Mouse (Mus musculus) MEL (cell line): ENCODE measurements around the gene 1700018F24Rik.

Experiments
- CTCF ChIP-seq, 3 experiments: IDR thresholded peaks in 2 of 3; conservative IDR thresholded peaks in 1 of 3; 2 replicates each; pipeline ENCODE4 v1.5.1; 2011 to 2012; ENCODE audit warnings: low read length in 3 of 3, low read depth in 2 of 3, mild to moderate bottlenecking in 2 of 3, improper control_type of control experiment in 1 of 3, inconsistent platforms in 1 of 3, mixed read lengths in 1 of 3, moderate library complexity in 1 of 3; ENCODE audit not compliant: control insufficient read depth in 1 of 3, insufficient read depth in 1 of 3, poor library complexity in 1 of 3, severe bottlenecking in 1 of 3
- POLR2AphosphoS5 ChIP-seq: IDR thresholded peaks from 2 replicates; pipeline ENCODE4 v1.6.1; 2012; ENCODE audit warnings: low read depth, borderline replicate concordance, mild to moderate bottlenecking, inconsistent platforms, low read length, moderate library complexity, mixed read lengths
- TCF12 ChIP-seq: IDR thresholded peaks from 2 replicates; pipeline ENCODE4 v1.6.1; 2014; ENCODE audit warnings: low read depth, mild to moderate bottlenecking, inconsistent platforms, low read length, improper control_type of control experiment, moderate library complexity

DNA sequence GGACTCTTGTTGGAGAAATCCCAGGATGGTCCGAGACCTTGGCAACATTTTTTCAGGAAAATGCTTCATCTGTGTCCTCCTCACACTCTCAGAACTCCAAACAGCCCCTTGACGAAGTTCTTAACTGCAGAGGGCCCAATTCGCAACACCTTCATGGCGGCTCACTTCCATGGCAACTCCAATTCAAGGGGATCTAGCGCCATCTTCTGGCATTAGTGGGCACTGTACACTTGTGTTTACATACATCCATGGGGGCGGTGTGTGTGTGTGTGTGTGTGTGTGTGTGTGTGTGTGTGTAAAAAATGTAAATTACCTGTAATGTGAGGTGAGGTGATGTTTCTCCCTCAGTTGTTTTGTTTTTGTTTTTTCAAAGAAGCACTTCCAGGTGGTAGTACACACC is 28.6 kb downstream of the 1700018F24Rik start:
- TF ChIP-seq CTCF (IDR thresholded peaks at IDR 0.05 in 2 of 3, conservative IDR thresholded peaks at IDR 0.05 in 1 of 3; ENCODE audit: control insufficient read depth in 1 of 3, insufficient read depth in 1 of 3, low read depth in 2 of 3, low read length in 3 of 3, poor library complexity in 1 of 3, severe bottlenecking in 1 of 3) (peak; percentile 49 to 90 (median 72)), TCF12 (no peak), POLR2AphosphoS5 (no peak)
